Mouse (Mus musculus) yolk sac, embryonic 10.5 days (tissue): ENCODE data around the gene Nelfe.
A peak's percentile ranks its signal among the peaks of the same experiment; 100 is the strongest.
"Not testable (repeated sequence)": the region's sequence is repeated elsewhere in the genome, so short reads cannot be mapped to it uniquely, and the experiment has no call there.

Experiments used
- DNase-seq: peaks from one replicate; pipeline ENCODE4 v3.0.0-alpha.2; 2017; ENCODE audit warnings: low spot score

Gene Nelfe

GRCm38 (mm10) chr17:34893072-34893824 lies 43.1 kb downstream of the Nelfe start:
- DNase-seq, result no peak

- DNase-seq, result peak; percentile 96
Observed at GRCm38 (mm10) chr17:34894074-34894597, 43.9 kb downstream of the Nelfe start.

- no peak for DNase-seq
Observed at GRCm38 (mm10) chr17:34894801-34895530, 44.8 kb downstream of the Nelfe start.

GRCm38 (mm10) chr17:34895724-34896123 lies 45.5 kb downstream of the Nelfe start:
- DNase-seq, result no peak

- DNase-seq, result no peak
Observed at GRCm38 (mm10) chr17:34896366-34896765, 46.2 kb downstream of the Nelfe start.

GRCm38 (mm10) chr17:34897373-34898159 lies 47.4 kb downstream of the Nelfe start:
- DNase-seq, result no peak

GRCm38 (mm10) chr17:34898160-34898586 lies 48.0 kb downstream of the Nelfe start, which contains the start of the genes C2 and Ehmt2:
Gene C2, minus strand, starts transcription at chr17:34898265.
Gene Ehmt2, plus strand, starts transcription at chr17:34898469.
- DNase-seq, result peak; percentile 89

GRCm38 (mm10) chr17:34898706-34899052 lies 48.5 kb downstream of the Nelfe start:
- peak; percentile 71 for DNase-seq

GRCm38 (mm10) chr17:34899053-34899889 lies 49.1 kb downstream of the Nelfe start:
- peak; percentile 57 for DNase-seq

GRCm38 (mm10) chr17:34899890-34900243 lies 49.7 kb downstream of the Nelfe start:
- DNase-seq, result no peak

GRCm38 (mm10) chr17:34900826-34901225 lies 50.6 kb downstream of the Nelfe start:
- DNase-seq, result not testable (repeated sequence)

- DNase-seq, result not testable (repeated sequence)
Observed at GRCm38 (mm10) chr17:34901948-34902347, 51.8 kb downstream of the Nelfe start.

- DNase-seq, result peak; percentile 76
Observed at GRCm38 (mm10) chr17:34902895-34903294, 52.7 kb downstream of the Nelfe start.
